Mouse (Mus musculus) lung, embryonic 16.5 days (tissue): ENCODE data around the gene Golph3. TPM values are rescaled to one million over a fixed set of nuclear protein-coding genes. Genes with fewer than 3 reads are reported as not detected.

ENCODE experiments used
- ATAC-seq: fragments of 200-750 bp; cut with Nextera tagmentation; 2 replicates; pipeline ENCODE4 v1.8.0; 2017; ENCODE audit warnings: low read depth, mild to moderate bottlenecking, moderate library complexity
- H3K27ac ChIP-seq: fragments of 300-500 bp; sonication (generic); 2 replicates; pipeline ENCODE4 v1.5.1; 2014; ENCODE audit warnings: mild to moderate bottlenecking, control low read depth, low read length
- H3K27me3 ChIP-seq: fragments of 300-500 bp; sonication (generic); 2 replicates; pipeline ENCODE4 v1.6.1; 2014; ENCODE audit warnings: low read depth, low read length, mixed read lengths; ENCODE audit not compliant: control insufficient read depth, insufficient read depth
- H3K36me3 ChIP-seq: fragments of 300-500 bp; sonication (generic); 2 replicates; pipeline ENCODE4 v1.6.1; 2014; ENCODE audit warnings: low read length; ENCODE audit not compliant: control insufficient read depth, insufficient read depth
- H3K4me1 ChIP-seq: fragments of 300-500 bp; sonication (generic); replicated peaks from 2 replicates; pipeline ENCODE4 v1.6.1; 2014; ENCODE audit warnings: low read length, mixed read lengths; ENCODE audit not compliant: control insufficient read depth, insufficient read depth
- H3K4me2 ChIP-seq: fragments of 300-500 bp; sonication (generic); 2 replicates; pipeline ENCODE4 v1.6.1; 2014; ENCODE audit warnings: low read depth, low read length, control low read depth
- H3K4me3 ChIP-seq: fragments of 300-500 bp; sonication (generic); 2 replicates; pipeline ENCODE4 v1.5.1; 2014; ENCODE audit warnings: mild to moderate bottlenecking, low read length, control low read depth
- H3K9ac ChIP-seq: fragments of 300-500 bp; sonication (generic); 2 replicates; pipeline ENCODE4 v1.6.1; 2014; ENCODE audit warnings: low read length, control low read depth
- H3K9me3 ChIP-seq: fragments of 300-500 bp; sonication (generic); 2 replicates; pipeline ENCODE4 v1.6.1; 2016; ENCODE audit warnings: low read length; ENCODE audit not compliant: control insufficient read depth
- WGBS: fragments of 180-500 bp; shearing (Covaris S2); extraction: QIAGEN DNeasy Blood & Tissue Kit; methylation state at CpG from one replicate; pipeline ENCODE4 v1.1.7; 2014; 5-methylcytosine and 5-hydroxymethylcytosine counted together
- polyA plus RNA-seq: library from polyadenylated mRNA; unstranded; fragments of >200 nt; fragmentation: Nextera tagmentation; extraction: Ambion mirVana; gene quantifications from 2 replicates; pipeline ENCODE4 v1.2.1, GENCODE M21; 2015

Gene Golph3
- polyA plus RNA-seq, 1 experiment from 2014 or later, result 71.3 TPM

- Histone ChIP-seq H3K4me3 (no peak overlapping the region), H3K9ac (no peak overlapping the region), H3K4me2 (no peak overlapping the region), H3K4me1 (peaks cover 6% of the 10 kb centered on the region), H3K27ac (no peak overlapping the region), H3K9me3 (no peaks in the 10 kb centered on the region), H3K27me3 (no peaks in the 10 kb centered on the region), H3K36me3 (no peaks in the 10 kb centered on the region)
- WGBS, result 82% methylated on average over 11 of the region's 11 CpGs
- ATAC-seq, result no peak
Measured at GRCm38 (mm10) chr15:12368357-12368756, 47.1 kb downstream of the Golph3 start.

GRCm38 (mm10) chr15:12368850-12369249 is 47.6 kb downstream of the Golph3 start:
- no peak for ATAC-seq
- Histone ChIP-seq H3K9ac (no peak overlapping the region), H3K4me2 (no peak overlapping the region), H3K4me1 (peaks cover 6% of the 10 kb centered on the region), H3K27me3 (no peaks in the 10 kb centered on the region), H3K36me3 (no peaks in the 10 kb centered on the region), H3K27ac (no peak overlapping the region), H3K4me3 (no peak overlapping the region), H3K9me3 (no peaks in the 10 kb centered on the region)
- 80% methylated on average over 4 of the region's 4 CpGs for WGBS

- peaks cover 6% of the 10 kb centered on the region for H3K4me1 ChIP-seq
- no peak overlapping the region for H3K4me3 ChIP-seq
- H3K36me3 ChIP-seq, result no peaks in the 10 kb centered on the region
- H3K27ac ChIP-seq, result no peak overlapping the region
- H3K9ac ChIP-seq, result no peak overlapping the region
- no peak for ATAC-seq
- no peaks in the 10 kb centered on the region for H3K27me3 ChIP-seq
- H3K9me3 ChIP-seq, result no peaks in the 10 kb centered on the region
- H3K4me2 ChIP-seq, result no peak overlapping the region
- 95% methylated on average over 3 of the region's 3 CpGs for WGBS
Measured at GRCm38 (mm10) chr15:12370096-12370495, 48.8 kb downstream of the Golph3 start.

- Histone ChIP-seq H3K4me1 (peaks cover 12% of the 10 kb centered on the region), H3K36me3 (no peaks in the 10 kb centered on the region), H3K9me3 (no peaks in the 10 kb centered on the region), H3K4me2 (no peak overlapping the region), H3K27ac (no peak overlapping the region), H3K9ac (no peak overlapping the region), H3K4me3 (no peak overlapping the region), H3K27me3 (no peaks in the 10 kb centered on the region)
- peak; percentile 41 for ATAC-seq
- 5% methylated on average over 8 of the region's 8 CpGs for WGBS
Measured at GRCm38 (mm10) chr15:12371183-12371582, 49.9 kb downstream of the Golph3 start.

- whole genome bisulfite sequencing, result 74% methylated on average over 14 of the region's 14 CpGs
- Histone ChIP-seq H3K4me1 (peaks cover 14% of the 10 kb centered on the region), H3K9me3 (no peaks in the 10 kb centered on the region), H3K9ac (no peak overlapping the region), H3K4me2 (no peak overlapping the region), H3K27me3 (no peaks in the 10 kb centered on the region), H3K36me3 (no peaks in the 10 kb centered on the region), H3K27ac (no peak overlapping the region), H3K4me3 (no peak overlapping the region)
- ATAC-seq, result no peak
Measured at GRCm38 (mm10) chr15:12373496-12373895, 52.2 kb downstream of the Golph3 start.

- Histone ChIP-seq H3K9me3 (no peaks in the 10 kb centered on the region), H3K4me3 (no peak overlapping the region), H3K36me3 (no peaks in the 10 kb centered on the region), H3K4me2 (no peak overlapping the region), H3K4me1 (peaks cover 14% of the 10 kb centered on the region), H3K27ac (no peak overlapping the region), H3K27me3 (no peaks in the 10 kb centered on the region), H3K9ac (no peak overlapping the region)
- ATAC-seq, result no peak
- 82% methylated on average over 6 of the region's 6 CpGs for WGBS
Measured at GRCm38 (mm10) chr15:12373918-12374317, 52.7 kb downstream of the Golph3 start.

GRCm38 (mm10) chr15:12374916-12375315 is 53.7 kb downstream of the Golph3 start:
- H3K9ac ChIP-seq, result peak overlapping the region; percentile 23
- ATAC-seq, result no peak
- no peaks in the 10 kb centered on the region for H3K9me3 ChIP-seq
- H3K27me3 ChIP-seq, result no peaks in the 10 kb centered on the region
- 62% methylated on average over 18 of the region's 18 CpGs for WGBS
- peak overlapping the region; percentile 56 for H3K4me2 ChIP-seq
- no peak overlapping the region for H3K27ac ChIP-seq
- peak overlapping the region; percentile 43 for H3K4me3 ChIP-seq
- no peaks in the 10 kb centered on the region for H3K36me3 ChIP-seq
- peaks cover 14% of the 10 kb centered on the region for H3K4me1 ChIP-seq

- Histone ChIP-seq H3K36me3 (no peaks in the 10 kb centered on the region), H3K4me3 (peak overlapping the region; percentile 43), H3K4me1 (peaks cover 14% of the 10 kb centered on the region), H3K9me3 (no peaks in the 10 kb centered on the region), H3K27ac (peak overlapping the region; percentile 50), H3K4me2 (peak overlapping the region; percentile 56), H3K9ac (peak overlapping the region; percentile 58), H3K27me3 (no peaks in the 10 kb centered on the region)
- WGBS, result 8% methylated on average over 19 of the region's 19 CpGs
- peak; percentile 92 for ATAC-seq
Measured at GRCm38 (mm10) chr15:12375641-12376311, 54.5 kb downstream of the Golph3 start.

GRCm38 (mm10) chr15:12376491-12377069 is 55.3 kb downstream of the Golph3 start:
- H3K4me2 ChIP-seq, result peak overlapping the region; percentile 56; the same call in 1 of the 2 replicates
- no peak overlapping the region for H3K27ac ChIP-seq
- peak overlapping the region; percentile 58; the same call in 1 of the 2 replicates for H3K9ac ChIP-seq
- no peaks in the 10 kb centered on the region for H3K27me3 ChIP-seq
- 44% methylated on average over 13 of the region's 13 CpGs for WGBS
- no peaks in the 10 kb centered on the region for H3K9me3 ChIP-seq
- ATAC-seq, result no peak
- no peaks in the 10 kb centered on the region for H3K36me3 ChIP-seq
- no peak overlapping the region for H3K4me3 ChIP-seq
- peaks cover 14% of the 10 kb centered on the region for H3K4me1 ChIP-seq
